Mouse (Mus musculus): ENCODE results near the gene Plekhj1. TPM values are rescaled to one million over a fixed set of nuclear protein-coding genes. Genes with fewer than 3 reads are reported as not detected.

Gene Plekhj1
- polyA plus RNA-seq, 1 experiment from 2014 or later = 141 TPM

DNA sequence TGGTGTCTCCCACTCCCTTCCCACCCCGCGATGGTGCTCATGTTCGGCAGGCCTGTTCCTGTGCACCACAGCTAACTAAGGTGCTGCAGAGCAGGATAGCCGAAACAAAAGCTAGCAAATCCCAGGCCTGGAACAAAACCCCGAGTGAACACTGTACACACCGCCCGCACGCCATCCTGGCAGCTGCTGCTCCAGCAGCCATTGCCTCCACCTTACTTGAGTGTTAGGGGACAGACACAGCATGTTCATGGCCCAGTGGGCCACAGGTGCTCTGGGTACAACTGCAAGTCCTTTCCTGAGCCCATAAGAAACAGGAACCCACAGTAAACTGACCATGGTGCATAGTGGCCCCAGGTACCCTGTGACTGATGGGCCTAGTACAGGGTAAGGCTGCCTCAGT, 3.7 kb downstream of the Plekhj1 start:
- Histone ChIP-seq H3K27me3 (ENCODE audit: control insufficient read depth, insufficient read depth, low read length) (no peaks in the 10 kb centered on the region), H3K4me1 (ENCODE audit: control insufficient read depth, insufficient read depth, low read length) (peaks cover 11% of the 10 kb centered on the region), H3K4me3 (ENCODE audit: low read depth, low read length) (no peak overlapping the region), H3K9ac (ENCODE audit: low read length) (no peak overlapping the region), H3K4me2 (ENCODE audit: low read depth, severe bottlenecking) (no peak overlapping the region), H3K9me3 (ENCODE audit: control insufficient read depth, low read length) (no peaks in the 10 kb centered on the region; the same call in 1 of the 2 replicates), H3K27ac (replicated peaks; ENCODE audit: low read depth, low read length) (no peak overlapping the region), H3K36me3 (ENCODE audit: control insufficient read depth, insufficient read depth, low read length) (peaks cover 42% of the 10 kb centered on the region)
- ATAC-seq (ENCODE audit: insufficient number of reproducible peaks, low FRiP score, low TSS enrichment, low read depth) = no peak
- WGBS = 89% methylated on average over 8 of the region's 8 CpGs
- no peak for DNase-seq (ENCODE audit: low spot score)

DNA sequence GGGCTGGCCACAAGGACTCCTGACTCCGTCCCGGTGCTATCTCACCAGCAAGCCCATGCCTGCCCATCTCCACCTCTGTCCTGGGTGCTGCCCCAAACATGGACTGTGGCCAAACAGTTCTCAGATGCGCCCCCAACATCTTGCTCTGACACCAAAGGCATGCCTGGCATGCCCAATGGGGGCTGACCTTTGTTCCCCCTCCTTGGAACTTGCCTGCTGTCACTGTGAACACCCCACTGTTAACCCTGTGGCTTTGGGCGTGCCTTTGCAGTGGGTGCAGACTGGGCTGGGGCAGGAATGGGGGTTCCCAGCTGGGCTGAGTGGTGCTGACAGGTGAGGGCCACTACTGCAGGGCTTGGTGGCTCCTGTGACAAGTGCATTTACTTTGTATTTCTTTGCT, 4.6 kb downstream of the Plekhj1 start:
- ATAC-seq (ENCODE audit: insufficient number of reproducible peaks, low FRiP score, low TSS enrichment, low read depth) = no peak
- Histone ChIP-seq H3K4me2 (ENCODE audit: low read depth, severe bottlenecking) (no peak overlapping the region), H3K4me1 (ENCODE audit: control insufficient read depth, insufficient read depth, low read length) (peaks cover 6% of the 10 kb centered on the region; the same call in 1 of the 2 replicates), H3K27me3 (ENCODE audit: control insufficient read depth, insufficient read depth, low read length) (no peaks in the 10 kb centered on the region), H3K36me3 (ENCODE audit: control insufficient read depth, insufficient read depth, low read length) (peaks cover 50% of the 10 kb centered on the region), H3K9me3 (ENCODE audit: control insufficient read depth, low read length) (no peaks in the 10 kb centered on the region; the same call in 1 of the 2 replicates), H3K9ac (ENCODE audit: low read length) (no peak overlapping the region), H3K27ac (replicated peaks; ENCODE audit: low read depth, low read length) (no peak overlapping the region), H3K4me3 (ENCODE audit: low read depth, low read length) (no peak overlapping the region)
- DNase-seq (ENCODE audit: low spot score) = no peak
- WGBS = 81% methylated on average over 4 of the region's 4 CpGs

DNA sequence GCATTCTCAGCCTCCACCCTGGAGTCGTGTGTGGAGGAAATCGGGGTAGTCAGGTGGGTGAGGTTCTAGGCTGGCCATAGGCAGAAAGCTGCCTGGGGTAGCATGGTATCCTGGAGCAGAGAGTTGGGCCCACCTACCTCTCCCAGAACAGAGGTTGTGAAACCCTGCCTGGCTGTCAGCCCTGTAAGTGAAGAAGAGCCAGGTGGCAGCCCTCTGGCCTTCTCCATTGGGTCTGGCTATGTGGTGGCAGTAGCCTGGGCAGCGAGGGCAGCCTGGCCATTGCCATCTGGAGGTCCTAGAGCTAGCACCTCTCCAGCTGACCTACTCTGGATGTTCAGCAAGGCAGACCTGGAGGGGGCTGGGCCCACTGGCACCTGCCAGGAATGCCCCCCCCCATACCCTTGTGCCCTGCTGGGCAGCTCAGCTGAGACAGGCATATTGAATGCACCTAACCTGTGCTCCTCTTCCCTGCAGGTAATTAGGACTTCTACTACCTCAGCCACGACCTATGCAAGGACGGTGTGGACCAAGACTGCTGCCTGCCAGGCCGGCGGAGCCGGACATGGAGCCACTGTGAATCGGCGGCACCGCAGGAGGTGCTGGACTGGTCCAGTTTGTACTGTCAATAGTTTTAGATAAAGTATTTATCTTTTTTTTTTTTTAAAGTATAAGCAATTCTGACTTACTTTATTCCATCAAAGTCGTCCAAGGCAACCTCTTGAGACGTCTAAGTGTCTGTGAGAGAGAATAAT, 5.2 kb downstream of the Plekhj1 start:
- H3K4me3 ChIP-seq (ENCODE audit: low read depth, low read length) = no peak overlapping the region
- H3K36me3 ChIP-seq (ENCODE audit: control insufficient read depth, insufficient read depth, low read length) = peaks cover 56% of the 10 kb centered on the region
- H3K9ac ChIP-seq (ENCODE audit: low read length) = no peak overlapping the region
- peaks cover 6% of the 10 kb centered on the region; the same call in 1 of the 2 replicates for H3K4me1 ChIP-seq (ENCODE audit: control insufficient read depth, insufficient read depth, low read length)
- no peaks in the 10 kb centered on the region for H3K27me3 ChIP-seq (ENCODE audit: control insufficient read depth, insufficient read depth, low read length)
- WGBS = 90% methylated on average over 13 of the region's 13 CpGs
- ATAC-seq (ENCODE audit: insufficient number of reproducible peaks, low FRiP score, low TSS enrichment, low read depth) = no peak
- DNase-seq (ENCODE audit: low spot score) = no peak
- no peaks in the 10 kb centered on the region; the same call in 1 of the 2 replicates for H3K9me3 ChIP-seq (ENCODE audit: control insufficient read depth, low read length)
- no peak overlapping the region for H3K27ac ChIP-seq (replicated peaks; ENCODE audit: low read depth, low read length)
- no peak overlapping the region for H3K4me2 ChIP-seq (ENCODE audit: low read depth, severe bottlenecking)

DNA sequence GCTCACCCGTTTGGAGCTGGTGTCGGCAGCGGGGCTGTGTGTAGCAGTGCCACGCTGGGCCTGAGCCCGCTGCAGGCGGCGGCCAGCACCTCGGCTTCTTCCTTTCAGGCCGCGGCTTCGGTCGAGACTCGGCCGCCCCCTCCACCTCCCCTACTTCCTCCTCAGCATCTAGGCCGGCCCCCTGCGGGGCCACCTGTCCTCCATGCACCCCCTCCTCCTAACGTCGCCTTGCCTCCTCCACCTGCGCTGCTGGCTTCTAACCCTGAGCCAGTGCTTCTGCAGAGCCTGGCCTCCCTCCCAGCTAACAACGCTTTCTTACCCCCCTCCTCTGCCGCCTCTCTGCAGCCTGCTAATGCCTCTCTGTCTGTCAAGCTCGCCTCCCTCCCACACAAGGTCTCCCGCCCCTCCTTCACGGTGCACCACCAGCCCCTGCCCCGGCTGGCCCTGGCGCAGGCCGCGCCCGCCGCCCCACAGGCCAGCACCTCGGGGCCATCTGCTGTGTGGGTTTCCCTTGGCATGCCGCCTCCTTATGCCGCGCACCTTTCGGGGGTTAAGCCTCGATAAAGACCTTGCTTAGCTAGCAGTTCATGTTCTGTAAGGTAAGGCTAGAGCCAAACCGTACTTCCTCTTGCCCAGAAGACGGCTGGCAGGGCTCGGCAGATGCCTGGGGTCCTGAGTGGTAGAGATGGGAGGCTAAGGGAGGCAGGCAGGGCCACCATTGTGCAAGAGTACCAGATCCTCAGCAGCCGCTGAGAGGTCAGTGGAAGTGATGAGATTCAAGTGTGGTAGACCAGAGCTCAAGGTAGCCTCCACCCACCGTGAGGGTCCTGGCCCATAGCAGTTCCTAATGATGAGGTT, 6.0 kb downstream of the Plekhj1 start:
- Histone ChIP-seq H3K4me1 (ENCODE audit: control insufficient read depth, insufficient read depth, low read length) (peaks cover 6% of the 10 kb centered on the region; the same call in 1 of the 2 replicates), H3K9ac (ENCODE audit: low read length) (no peak overlapping the region), H3K9me3 (ENCODE audit: control insufficient read depth, low read length) (no peaks in the 10 kb centered on the region; the same call in 1 of the 2 replicates), H3K4me3 (ENCODE audit: low read depth, low read length) (no peak overlapping the region), H3K27ac (replicated peaks; ENCODE audit: low read depth, low read length) (no peak overlapping the region), H3K4me2 (ENCODE audit: low read depth, severe bottlenecking) (no peak overlapping the region), H3K36me3 (ENCODE audit: control insufficient read depth, insufficient read depth, low read length) (peaks cover 62% of the 10 kb centered on the region), H3K27me3 (ENCODE audit: control insufficient read depth, insufficient read depth, low read length) (no peaks in the 10 kb centered on the region)
- WGBS = 73% methylated on average over 40 of the region's 41 CpGs
- DNase-seq (ENCODE audit: low spot score) = no peak
- no peak for ATAC-seq (ENCODE audit: insufficient number of reproducible peaks, low FRiP score, low TSS enrichment, low read depth)

DNA sequence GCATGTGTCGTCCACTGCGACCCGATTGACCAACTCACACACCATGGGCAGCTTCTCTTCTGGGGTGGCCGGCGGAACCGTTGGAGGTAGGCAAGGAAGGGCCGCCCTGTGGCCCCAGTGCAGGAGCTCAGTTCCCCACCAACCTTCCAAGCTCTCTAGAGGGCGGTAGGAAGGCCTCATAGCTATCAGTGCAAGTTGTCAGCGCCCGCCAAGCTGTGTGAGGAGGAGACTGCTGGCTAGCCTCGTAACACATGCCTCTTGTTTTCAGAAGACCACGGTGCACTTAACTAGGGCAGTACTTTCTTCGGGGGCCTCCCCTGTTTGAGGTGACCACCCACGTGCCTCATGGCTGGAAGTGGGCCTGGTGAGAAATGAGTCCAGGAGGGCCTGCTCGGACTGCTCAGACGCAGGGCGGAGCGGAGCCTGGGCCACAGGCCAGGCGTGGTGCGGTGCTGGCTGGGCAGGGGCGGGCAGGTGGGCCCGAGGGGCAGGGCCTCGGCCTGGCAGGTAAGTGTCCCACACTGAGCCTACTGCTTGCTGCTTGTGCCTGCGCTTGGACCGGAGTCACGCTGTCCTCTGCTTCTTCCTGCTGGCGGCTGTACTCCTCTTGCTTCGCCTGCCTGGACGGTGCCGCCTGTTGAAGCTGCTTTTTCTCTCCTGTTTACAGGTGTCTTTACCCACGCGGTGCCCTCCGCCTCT, 6.8 kb downstream of the Plekhj1 start:
- WGBS = 82% methylated on average over 33 of the region's 33 CpGs
- no peak for ATAC-seq (ENCODE audit: insufficient number of reproducible peaks, low FRiP score, low TSS enrichment, low read depth)
- Histone ChIP-seq H3K9ac (ENCODE audit: low read length) (no peak overlapping the region), H3K4me2 (ENCODE audit: low read depth, severe bottlenecking) (no peak overlapping the region), H3K27ac (replicated peaks; ENCODE audit: low read depth, low read length) (no peak overlapping the region), H3K4me3 (ENCODE audit: low read depth, low read length) (no peak overlapping the region), H3K4me1 (ENCODE audit: control insufficient read depth, insufficient read depth, low read length) (no peaks in the 10 kb centered on the region), H3K27me3 (ENCODE audit: control insufficient read depth, insufficient read depth, low read length) (no peaks in the 10 kb centered on the region), H3K36me3 (ENCODE audit: control insufficient read depth, insufficient read depth, low read length) (peaks cover 67% of the 10 kb centered on the region), H3K9me3 (ENCODE audit: control insufficient read depth, low read length) (no peaks in the 10 kb centered on the region; the same call in 1 of the 2 replicates)
- DNase-seq (ENCODE audit: low spot score) = no peak

DNA sequence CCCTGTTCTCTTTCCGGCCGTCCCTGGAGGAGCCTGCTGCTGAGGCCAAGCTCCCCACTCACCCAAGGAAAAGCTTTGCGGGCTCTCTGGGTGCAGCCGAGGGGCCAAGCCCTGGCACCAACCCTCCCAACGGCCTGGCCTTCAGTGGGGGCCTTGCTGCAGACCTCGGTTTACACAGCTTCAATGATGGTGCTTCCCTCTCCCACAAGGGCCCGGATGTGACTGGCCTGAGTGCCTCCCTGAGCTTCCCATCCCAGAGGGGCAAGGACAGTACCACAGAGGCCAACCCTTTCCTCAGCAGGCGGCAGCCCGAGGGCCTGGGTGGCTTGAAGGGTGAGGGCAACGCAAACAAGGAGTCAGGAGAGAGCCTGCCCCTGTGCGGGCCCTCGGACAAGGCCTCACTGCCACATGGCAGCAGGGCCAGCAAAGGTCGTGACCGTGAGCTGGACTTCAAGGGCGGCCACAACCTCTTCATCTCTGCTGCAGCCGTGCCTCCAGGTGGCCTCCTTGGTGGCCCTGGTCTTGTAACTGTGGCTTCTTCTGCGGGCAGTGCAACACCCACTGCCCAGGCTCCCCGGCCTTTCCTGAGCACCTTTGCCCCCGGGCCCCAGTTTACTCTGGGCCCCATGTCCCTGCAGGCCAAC, 7.5 kb downstream of the Plekhj1 start:
- Histone ChIP-seq H3K36me3 (ENCODE audit: control insufficient read depth, insufficient read depth, low read length) (peaks cover 67% of the 10 kb centered on the region), H3K4me2 (ENCODE audit: low read depth, severe bottlenecking) (no peak overlapping the region), H3K27ac (replicated peaks; ENCODE audit: low read depth, low read length) (no peak overlapping the region; the same call in 1 of the 2 replicates), H3K9ac (ENCODE audit: low read length) (no peak overlapping the region), H3K27me3 (ENCODE audit: control insufficient read depth, insufficient read depth, low read length) (no peaks in the 10 kb centered on the region), H3K4me3 (ENCODE audit: low read depth, low read length) (no peak overlapping the region), H3K9me3 (ENCODE audit: control insufficient read depth, low read length) (no peaks in the 10 kb centered on the region; the same call in 1 of the 2 replicates), H3K4me1 (ENCODE audit: control insufficient read depth, insufficient read depth, low read length) (no peaks in the 10 kb centered on the region)
- WGBS = 84% methylated on average over 19 of the region's 19 CpGs
- ATAC-seq (ENCODE audit: insufficient number of reproducible peaks, low FRiP score, low TSS enrichment, low read depth) = no peak
- DNase-seq (ENCODE audit: low spot score) = no peak

DNA sequence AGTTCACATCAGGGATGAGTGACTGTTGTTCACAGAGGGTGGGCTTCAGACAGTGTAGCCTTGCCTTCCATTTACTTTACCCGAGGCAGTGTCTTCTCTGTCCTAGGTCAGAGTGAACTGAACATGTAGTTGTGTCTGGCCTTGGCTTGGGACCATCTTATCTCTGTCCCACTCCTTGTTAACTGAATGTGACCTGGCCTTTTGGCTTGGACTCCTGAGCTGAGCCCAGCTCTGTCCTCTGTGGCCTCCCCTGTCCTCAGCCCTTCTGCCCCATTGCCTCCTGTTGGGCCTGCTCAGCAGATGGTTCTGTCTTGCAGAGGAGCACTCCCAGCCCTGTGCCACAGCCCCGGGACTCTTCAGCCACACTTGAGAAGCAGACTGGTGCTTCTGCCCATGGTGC, 10.9 kb downstream of the Plekhj1 start:
- DNase-seq (ENCODE audit: low spot score) (no peak), ATAC-seq (ENCODE audit: insufficient number of reproducible peaks, low FRiP score, low TSS enrichment, low read depth) (no peak)
- WGBS = 79% methylated on average over 2 of the region's 2 CpGs
- Histone ChIP-seq H3K27me3 (ENCODE audit: control insufficient read depth, insufficient read depth, low read length) (no peaks in the 10 kb centered on the region), H3K4me3 (ENCODE audit: low read depth, low read length) (no peak overlapping the region), H3K36me3 (ENCODE audit: control insufficient read depth, insufficient read depth, low read length) (peaks cover 76% of the 10 kb centered on the region), H3K9me3 (ENCODE audit: control insufficient read depth, low read length) (no peaks in the 10 kb centered on the region; the same call in 1 of the 2 replicates), H3K27ac (replicated peaks; ENCODE audit: low read depth, low read length) (no peak overlapping the region), H3K4me2 (ENCODE audit: low read depth, severe bottlenecking) (no peak overlapping the region), H3K4me1 (ENCODE audit: control insufficient read depth, insufficient read depth, low read length) (no peaks in the 10 kb centered on the region), H3K9ac (ENCODE audit: low read length) (no peak overlapping the region)

DNA sequence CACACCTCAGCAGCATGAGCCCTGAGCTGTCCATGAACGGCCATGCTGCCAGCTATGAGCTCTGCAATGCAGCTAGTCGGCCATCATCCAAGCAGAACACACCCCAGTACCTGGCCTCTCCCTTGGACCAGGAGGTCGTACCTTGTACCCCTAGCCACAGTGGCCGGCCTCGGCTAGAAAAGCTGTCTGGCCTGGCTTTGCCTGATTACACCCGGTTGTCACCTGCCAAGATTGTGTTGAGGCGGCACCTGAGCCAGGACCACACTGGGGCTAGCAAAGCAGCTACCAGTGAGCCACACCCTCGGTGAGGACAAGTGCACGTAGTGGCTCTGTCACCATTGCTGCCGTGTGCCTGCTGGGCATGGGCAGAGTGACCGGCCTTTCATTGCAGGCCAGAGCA, 12.5 kb downstream of the Plekhj1 start:
- 95% methylated on average over 11 of the region's 11 CpGs for WGBS
- no peaks in the 10 kb centered on the region for H3K9me3 ChIP-seq (ENCODE audit: control insufficient read depth, low read length)
- H3K4me1 ChIP-seq (ENCODE audit: control insufficient read depth, insufficient read depth, low read length) = no peaks in the 10 kb centered on the region
- ATAC-seq (ENCODE audit: insufficient number of reproducible peaks, low FRiP score, low TSS enrichment, low read depth) (no peak), DNase-seq (ENCODE audit: low spot score) (no peak)
- no peaks in the 10 kb centered on the region for H3K27me3 ChIP-seq (ENCODE audit: control insufficient read depth, insufficient read depth, low read length)
- H3K4me2 ChIP-seq (ENCODE audit: low read depth, severe bottlenecking) = no peak overlapping the region
- H3K27ac ChIP-seq (replicated peaks; ENCODE audit: low read depth, low read length) = no peak overlapping the region
- H3K4me3 ChIP-seq (ENCODE audit: low read depth, low read length) = no peak overlapping the region
- peaks cover 76% of the 10 kb centered on the region for H3K36me3 ChIP-seq (ENCODE audit: control insufficient read depth, insufficient read depth, low read length)
- H3K9ac ChIP-seq (ENCODE audit: low read length) = no peak overlapping the region
